Mouse (Mus musculus): Measurements from ENCODE around the gene Fez2. TPM values are rescaled to one million over a fixed set of nuclear protein-coding genes. Genes with fewer than 3 reads are reported as not detected.

The Fez2 gene
- polyA plus RNA-seq (2012; rRNA removed; ENCODE audit: low replicate concordance) = 17.4 and 27.3 TPM in 2 replicates

DNA sequence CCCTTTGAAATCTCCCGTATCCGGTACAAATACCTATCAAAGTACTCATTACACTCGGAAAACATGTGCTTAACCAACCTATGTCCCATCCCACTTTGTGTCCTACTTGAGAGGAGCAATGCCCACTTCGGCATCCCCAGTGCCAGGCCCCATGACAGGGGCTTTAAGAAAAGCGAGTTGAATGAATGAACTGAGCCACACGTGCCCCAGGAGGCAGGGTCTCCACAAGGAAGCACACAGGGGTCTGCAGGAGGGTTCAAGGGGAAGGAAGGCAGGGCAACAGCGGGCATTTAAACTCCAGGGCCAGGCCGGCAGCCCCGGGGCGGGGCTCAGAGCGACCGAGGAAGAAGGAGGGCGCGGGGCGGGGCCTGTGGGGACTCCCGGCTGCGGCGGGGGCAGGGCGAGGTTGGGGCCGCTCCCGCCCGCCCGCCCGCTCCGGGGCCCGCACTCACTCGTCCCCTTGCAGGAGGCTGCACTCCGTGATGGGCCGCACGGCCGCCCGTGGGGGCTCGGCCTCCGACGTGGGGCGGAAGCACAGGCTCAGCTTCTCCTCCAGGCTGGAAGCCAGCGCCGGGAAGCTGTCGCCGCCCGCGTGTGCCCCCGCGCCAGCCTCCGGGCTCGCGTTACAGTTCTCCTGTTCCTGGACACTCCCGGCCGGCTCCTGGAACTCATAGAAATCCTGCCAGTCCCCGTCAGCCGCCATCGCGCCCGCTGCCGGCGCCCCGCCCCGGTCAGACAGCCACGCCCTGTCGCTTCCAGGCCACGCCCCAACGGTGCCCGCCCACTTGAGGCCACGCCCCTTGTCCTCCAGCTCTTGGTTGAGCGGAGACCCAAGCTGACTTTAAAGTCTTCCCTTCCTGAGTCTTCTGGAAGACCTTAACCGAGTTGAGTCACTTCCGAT, at the start of gene Fez2:
Gene Fez2, minus strand, starts transcription at position 772 of the 901 bp plus-strand sequence.

Other genes with a start within 250 kb of the Fez2 start
- 8.5 and 8.6 TPM in 2 replicates for gene Crim1, start 217.9 kb downstream of the Fez2 start, polyA plus RNA-seq (2012; rRNA removed; ENCODE audit: low replicate concordance)
- gene Vit, start 89.9 kb upstream of the Fez2 start, polyA plus RNA-seq (2012; rRNA removed; ENCODE audit: low replicate concordance) = 0.23 and 0.45 TPM in 2 replicates